Mouse (Mus musculus) embryonic fibroblast, embryonic 13.5 days (primary cell): ENCODE measurements around the gene Lrrc75a.

Experiments used
- CTCF ChIP-seq: IDR thresholded peaks from 2 replicates; pipeline ENCODE4 v1.5.1; 2011; ENCODE audit warnings: mild to moderate bottlenecking, control low read depth, low read length, moderate library complexity, borderline replicate concordance; ENCODE audit not compliant: insufficient read depth
- POLR2A ChIP-seq: IDR thresholded peaks from 2 replicates; pipeline ENCODE4 v1.6.1; 2011; ENCODE audit warnings: low read depth, mild to moderate bottlenecking, control low read depth, low read length, moderate library complexity

DNA sequence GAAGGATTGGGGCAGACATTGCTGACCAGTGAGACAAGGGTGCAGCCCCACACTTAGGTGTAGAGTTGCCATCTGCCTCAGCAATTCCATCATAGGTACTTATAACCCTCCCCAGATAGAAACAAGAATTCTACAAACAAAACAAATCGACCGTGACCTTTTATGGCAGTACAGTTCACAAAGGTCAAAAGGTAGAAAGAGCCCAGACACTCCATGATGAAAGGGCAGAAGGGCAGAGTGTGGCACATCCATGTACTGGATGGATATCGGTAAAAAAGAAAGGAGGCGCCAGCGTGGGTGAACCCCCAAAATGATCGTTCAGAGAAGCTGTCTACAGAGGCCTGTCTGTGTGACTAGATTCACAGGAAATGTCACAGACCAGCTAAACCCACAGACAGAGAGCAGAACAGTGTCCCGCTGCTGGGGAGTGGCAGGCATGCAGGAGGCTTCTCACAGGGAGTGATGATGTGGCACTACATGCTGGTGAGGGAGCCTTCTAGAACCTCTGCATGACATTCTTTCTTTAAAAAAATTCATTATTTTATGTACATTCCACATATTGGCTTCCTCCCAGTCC is 30.5 kb upstream of the Lrrc75a start:
- TF ChIP-seq CTCF, result no peak
- TF ChIP-seq POLR2A, result no peak
